Mouse (Mus musculus): ENCODE results near the gene Zbtb20. TPM values are rescaled to one million over a fixed set of nuclear protein-coding genes. Genes with fewer than 3 reads are reported as not detected.

The Zbtb20 gene
- polyA plus RNA-seq, 2 experiments: 0.40 to 2.2 TPM

DNA sequence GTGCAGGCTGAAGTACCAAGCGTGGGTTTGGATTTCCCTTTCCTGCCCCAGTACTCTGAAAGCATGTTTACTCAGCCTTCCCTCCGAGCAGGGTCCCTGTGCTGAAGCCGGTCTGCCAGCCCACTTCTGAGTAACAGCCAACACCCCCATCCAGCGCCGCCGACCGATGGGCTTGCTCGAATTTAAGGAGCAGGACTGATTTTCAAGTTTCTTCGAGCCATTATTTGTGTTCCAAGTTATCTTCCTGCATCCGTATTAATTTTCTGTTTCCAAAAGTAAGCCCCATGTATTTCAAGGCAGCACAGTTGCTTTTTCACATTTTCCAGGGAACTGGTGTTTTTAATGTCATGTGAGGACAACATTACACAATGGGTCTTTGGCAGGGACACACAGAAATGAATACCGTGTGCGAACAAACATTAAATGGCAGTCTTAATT lies 664.0 kb downstream of the Zbtb20 start:
- no peaks in the 10 kb centered on the region for H3K9me3 ChIP-seq (ENCODE audit: control insufficient read depth, low read length)
- TF ChIP-seq EP300 (IDR thresholded peaks at IDR 0.05; ENCODE audit: low read depth): no peak
- no peak for TF ChIP-seq CTCF (IDR thresholded peaks at IDR 0.05; ENCODE audit: low read depth)
- no peak for ATAC-seq (ENCODE audit: insufficient read depth)
- no peak overlapping the region for H3K4me3 ChIP-seq (ENCODE audit: insufficient read depth in 1 of 2, low read depth in 2 of 2, low read length in 2 of 2)
- H3K27ac ChIP-seq: no peak overlapping the region
- 65% methylated on average over 12 of the region's 12 CpGs for WGBS (ENCODE audit: insufficient replicate concordance)
- H3K36me3 ChIP-seq (replicated peaks; ENCODE audit: control insufficient read depth, insufficient read depth, low read depth): no peaks in the 10 kb centered on the region
- DNase-seq (ENCODE audit: low read depth in 3 of 3, low spot score in 3 of 3): no peak
- no peaks in the 10 kb centered on the region for H3K4me1 ChIP-seq (replicated peaks; ENCODE audit: control insufficient read depth in 2 of 2, insufficient read depth in 2 of 2, low read length in 1 of 2)
- no peaks in the 10 kb centered on the region for H3K27me3 ChIP-seq (ENCODE audit: control insufficient read depth, insufficient read depth, low read length)
- no peak overlapping the region for H3K9ac ChIP-seq (replicated peaks)
- no peak overlapping the region for H3K4me2 ChIP-seq (ENCODE audit: low read depth)

DNA sequence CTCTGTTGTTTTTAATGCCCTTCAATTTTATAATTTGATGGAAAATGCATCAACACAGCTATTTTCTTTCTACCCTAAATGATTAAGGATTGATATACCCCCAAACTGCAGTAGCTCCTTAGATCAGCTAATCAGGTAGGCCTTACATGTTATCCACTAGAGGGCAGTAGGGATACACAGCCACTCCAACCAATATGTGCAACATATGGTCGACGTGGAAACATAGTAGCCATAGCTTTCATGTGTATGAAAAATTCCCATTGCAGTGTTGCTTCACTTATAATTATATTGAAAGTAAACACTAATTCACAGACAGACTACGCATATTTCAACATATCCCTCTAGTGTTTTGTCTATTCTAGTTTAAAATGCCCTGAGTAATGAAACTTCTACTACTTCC lies 664.4 kb downstream of the Zbtb20 start:
- no peak for ATAC-seq (ENCODE audit: insufficient read depth)
- WGBS (ENCODE audit: insufficient replicate concordance): 14% methylated on average over 3 of the region's 3 CpGs
- H3K4me1 ChIP-seq (replicated peaks; ENCODE audit: control insufficient read depth in 2 of 2, insufficient read depth in 2 of 2, low read length in 1 of 2): no peaks in the 10 kb centered on the region
- H3K4me2 ChIP-seq (ENCODE audit: low read depth): no peak overlapping the region
- no peak overlapping the region for H3K4me3 ChIP-seq (ENCODE audit: insufficient read depth in 1 of 2, low read depth in 2 of 2, low read length in 2 of 2)
- TF ChIP-seq EP300 (IDR thresholded peaks at IDR 0.05; ENCODE audit: low read depth) (no peak), CTCF (IDR thresholded peaks at IDR 0.05; ENCODE audit: low read depth) (peak; percentile 74)
- H3K27ac ChIP-seq: no peak overlapping the region
- no peak for DNase-seq (ENCODE audit: low read depth in 3 of 3, low spot score in 3 of 3)
- H3K9me3 ChIP-seq (ENCODE audit: control insufficient read depth, low read length): no peaks in the 10 kb centered on the region
- no peaks in the 10 kb centered on the region for H3K27me3 ChIP-seq (ENCODE audit: control insufficient read depth, insufficient read depth, low read length)
- no peak overlapping the region for H3K9ac ChIP-seq (replicated peaks)
- no peaks in the 10 kb centered on the region for H3K36me3 ChIP-seq (replicated peaks; ENCODE audit: control insufficient read depth, insufficient read depth, low read depth)

DNA sequence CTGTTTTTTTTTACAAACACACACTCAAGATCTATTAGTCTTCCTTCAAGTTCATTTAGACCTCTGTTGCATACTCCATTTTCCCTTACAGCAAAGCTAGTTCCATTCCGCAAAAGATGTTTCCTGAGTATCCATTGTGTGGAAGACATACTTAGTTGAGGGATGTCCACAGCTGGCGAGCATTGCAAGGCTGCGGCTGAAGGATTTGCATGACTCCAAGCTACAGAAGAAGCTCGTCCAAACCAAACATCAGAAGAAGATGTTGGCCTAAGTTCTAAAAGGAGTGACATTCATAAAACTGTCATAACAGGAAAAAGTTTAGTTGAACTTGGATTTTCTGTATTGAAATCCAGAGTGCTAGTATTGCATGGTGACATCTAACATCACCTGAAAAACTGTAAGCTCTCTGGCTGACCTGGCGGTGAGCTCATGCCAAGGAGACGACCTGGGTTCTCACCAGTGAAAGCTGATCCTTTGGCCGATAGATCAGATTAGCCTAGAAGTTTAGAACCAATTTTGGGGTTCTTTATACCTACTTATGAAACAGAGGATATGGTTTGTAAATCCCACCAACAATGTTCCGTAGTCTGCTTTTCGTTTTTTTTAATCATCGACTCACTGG lies 665.0 kb downstream of the Zbtb20 start:
- TF ChIP-seq EP300 (IDR thresholded peaks at IDR 0.05; ENCODE audit: low read depth): no peak
- no peak for TF ChIP-seq CTCF (IDR thresholded peaks at IDR 0.05; ENCODE audit: low read depth)
- DNase-seq (ENCODE audit: low read depth in 3 of 3, low spot score in 3 of 3) (no peak), ATAC-seq (ENCODE audit: insufficient read depth) (no peak)
- Histone ChIP-seq H3K27me3 (ENCODE audit: control insufficient read depth, insufficient read depth, low read length) (no peaks in the 10 kb centered on the region), H3K9ac (replicated peaks) (no peak overlapping the region), H3K4me2 (ENCODE audit: low read depth) (no peak overlapping the region), H3K4me1 (replicated peaks; ENCODE audit: control insufficient read depth in 2 of 2, insufficient read depth in 2 of 2, low read length in 1 of 2) (no peaks in the 10 kb centered on the region), H3K36me3 (replicated peaks; ENCODE audit: control insufficient read depth, insufficient read depth, low read depth) (no peaks in the 10 kb centered on the region), H3K27ac (no peak overlapping the region), H3K4me3 (ENCODE audit: insufficient read depth in 1 of 2, low read depth in 2 of 2, low read length in 2 of 2) (no peak overlapping the region), H3K9me3 (ENCODE audit: control insufficient read depth, low read length) (no peaks in the 10 kb centered on the region)
- WGBS (ENCODE audit: insufficient replicate concordance): 71% methylated on average over 10 of the region's 10 CpGs

DNA sequence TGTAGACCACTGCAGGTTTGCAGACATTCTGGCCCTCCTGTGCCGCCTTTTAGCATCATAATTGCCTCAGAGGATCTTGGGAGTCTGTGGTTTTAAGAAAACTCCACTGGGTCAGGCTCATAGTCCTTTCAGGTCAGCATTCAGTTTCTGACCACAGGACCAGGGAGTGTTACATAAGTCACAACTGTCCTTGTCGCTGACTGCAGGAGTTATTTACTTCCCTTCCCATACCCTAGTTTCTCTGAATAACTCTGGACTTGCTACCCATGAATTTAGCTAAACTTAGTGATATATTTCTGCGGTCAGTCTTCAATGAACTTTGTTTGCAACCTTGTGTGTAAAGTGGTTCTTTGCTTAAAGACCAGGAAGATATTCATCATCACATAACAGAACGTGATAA lies 669.6 kb downstream of the Zbtb20 start:
- TF ChIP-seq CTCF (IDR thresholded peaks at IDR 0.05; ENCODE audit: low read depth) (no peak), EP300 (IDR thresholded peaks at IDR 0.05; ENCODE audit: low read depth) (no peak)
- Histone ChIP-seq H3K27ac (no peak overlapping the region), H3K4me1 (replicated peaks; ENCODE audit: control insufficient read depth in 2 of 2, insufficient read depth in 2 of 2, low read length in 1 of 2) (peaks cover 0 to 11% of the 10 kb centered on the region in 2 experiments; a peak in 2 of 4 replicates), H3K4me3 (ENCODE audit: insufficient read depth in 1 of 2, low read depth in 2 of 2, low read length in 2 of 2) (no peak overlapping the region), H3K9me3 (ENCODE audit: control insufficient read depth, low read length) (no peaks in the 10 kb centered on the region), H3K27me3 (ENCODE audit: control insufficient read depth, insufficient read depth, low read length) (no peaks in the 10 kb centered on the region), H3K36me3 (replicated peaks; ENCODE audit: control insufficient read depth, insufficient read depth, low read depth) (no peaks in the 10 kb centered on the region), H3K4me2 (ENCODE audit: low read depth) (no peak overlapping the region), H3K9ac (replicated peaks) (no peak overlapping the region)
- ATAC-seq (ENCODE audit: insufficient read depth) (no peak), DNase-seq (ENCODE audit: low read depth in 3 of 3, low spot score in 3 of 3) (no peak)
- WGBS (ENCODE audit: insufficient replicate concordance): 36% methylated on average over 4 of the region's 4 CpGs

DNA sequence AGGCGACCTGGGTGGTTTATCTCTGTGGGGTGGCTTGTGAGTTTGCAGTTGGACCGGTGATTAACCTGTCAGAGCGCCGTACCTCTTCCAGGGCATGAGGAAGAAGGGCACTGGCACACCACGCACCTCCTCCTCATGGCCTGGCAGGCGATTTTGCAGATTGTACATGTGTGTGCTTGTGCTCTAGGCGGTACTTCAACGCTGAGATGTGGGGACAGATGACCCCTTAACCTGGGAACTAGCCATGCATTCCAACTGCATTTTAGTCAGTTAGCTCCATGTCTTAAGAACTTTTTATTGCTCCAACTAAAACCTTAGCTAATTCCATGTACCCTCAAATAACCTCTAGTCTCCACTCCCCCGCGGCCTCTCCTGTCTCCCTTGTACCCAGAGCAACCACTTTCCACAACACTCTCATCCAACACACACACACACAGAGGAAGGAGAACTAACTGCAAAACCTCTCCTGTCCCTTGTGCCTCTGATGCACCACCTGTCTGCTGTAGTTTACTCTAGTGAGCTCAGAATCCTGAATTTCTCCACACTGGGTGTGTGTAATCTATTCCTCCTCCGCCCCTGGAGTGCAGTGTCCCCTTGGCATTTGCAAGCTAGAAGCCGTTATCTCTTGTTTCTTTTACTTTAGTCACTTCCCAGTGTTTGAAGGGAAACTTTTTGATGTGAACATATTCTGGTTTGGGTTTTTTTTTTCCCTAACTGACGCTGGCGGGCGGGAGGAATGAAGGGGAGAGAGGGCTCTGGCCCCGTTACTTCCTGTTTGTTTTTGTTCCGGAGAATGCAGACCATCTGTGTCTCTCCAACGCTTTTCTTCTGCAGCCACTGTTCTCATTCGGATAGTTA lies 671.9 kb downstream of the Zbtb20 start:
- H3K27ac ChIP-seq: no peak overlapping the region
- no peak overlapping the region for H3K4me2 ChIP-seq (ENCODE audit: low read depth)
- peaks cover 0 to 11% of the 10 kb centered on the region in 2 experiments; a peak in 2 of 4 replicates for H3K4me1 ChIP-seq (replicated peaks; ENCODE audit: control insufficient read depth in 2 of 2, insufficient read depth in 2 of 2, low read length in 1 of 2)

More for the DNA sequence above, 671.9 kb downstream of the Zbtb20 start:
- Histone ChIP-seq H3K9ac (replicated peaks) (no peak overlapping the region), H3K9me3 (ENCODE audit: control insufficient read depth, low read length) (no peaks in the 10 kb centered on the region), H3K36me3 (replicated peaks; ENCODE audit: control insufficient read depth, insufficient read depth, low read depth) (no peaks in the 10 kb centered on the region), H3K4me3 (ENCODE audit: insufficient read depth in 1 of 2, low read depth in 2 of 2, low read length in 2 of 2) (no peak overlapping the region), H3K27me3 (ENCODE audit: control insufficient read depth, insufficient read depth, low read length) (no peaks in the 10 kb centered on the region)
- no peak for DNase-seq (ENCODE audit: low read depth in 3 of 3, low spot score in 3 of 3)
- TF ChIP-seq EP300 (IDR thresholded peaks at IDR 0.05; ENCODE audit: low read depth) (no peak), CTCF (IDR thresholded peaks at IDR 0.05; ENCODE audit: low read depth) (no peak)
- 37% methylated on average over 19 of the region's 19 CpGs for WGBS (ENCODE audit: insufficient replicate concordance)
- no peak for ATAC-seq (ENCODE audit: insufficient read depth)

Measured in liver, embryonic 14.5 days (tissue).